Mouse (Mus musculus): ENCODE results near the gene Bnip3.

DNA sequence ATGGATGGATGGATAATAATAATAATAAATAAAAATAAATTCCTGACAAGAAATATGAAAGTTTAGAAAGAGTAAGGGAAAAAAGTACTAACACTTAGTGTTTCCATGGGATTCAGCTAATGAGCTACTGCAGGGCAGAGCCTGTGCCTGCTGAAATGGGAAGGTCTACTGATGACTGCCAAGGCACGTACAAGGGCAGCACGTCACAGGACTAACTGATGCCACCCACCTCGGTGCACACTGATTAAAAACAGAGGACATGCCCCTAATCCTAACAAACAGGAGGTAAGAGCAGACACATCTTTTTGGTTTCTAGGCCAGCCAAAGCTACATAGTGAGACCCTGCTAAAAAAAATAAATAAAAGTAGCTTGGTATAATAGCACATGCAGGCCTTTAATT lies 25.6 kb downstream of the Bnip3 start:
- TF ChIP-seq CTCF (IDR thresholded peaks at IDR 0.05; ENCODE audit: extremely low read depth, insufficient read depth, insufficient read length, insufficient replicate concordance) (no peak), POLR2A (IDR thresholded peaks at IDR 0.05; ENCODE audit: low read depth, low read length) (no peak)
